Mouse (Mus musculus): Measurements from ENCODE around the gene Banp.

DNA sequence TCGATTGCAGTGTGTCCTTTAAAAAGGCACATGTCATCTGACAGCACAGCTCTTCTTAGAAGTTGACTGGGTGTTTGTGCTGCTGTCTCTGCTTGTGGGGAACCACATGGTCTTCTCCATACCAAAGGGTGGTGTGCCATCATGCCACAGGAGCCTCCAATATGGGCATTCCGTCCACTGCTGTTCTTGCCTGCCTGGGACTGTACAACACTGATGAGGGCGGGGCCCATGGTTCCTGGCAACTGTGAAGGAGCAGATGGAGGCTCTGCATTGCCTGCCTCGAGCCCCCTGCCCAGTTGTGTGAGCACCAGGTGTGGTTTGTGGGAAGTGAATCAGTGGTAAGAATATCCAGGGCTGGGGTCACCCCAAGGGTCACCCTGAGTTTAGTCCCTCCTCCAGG is 73.2 kb downstream of the Banp start:
- TF ChIP-seq NRF1 (IDR thresholded peaks at IDR 0.05; ENCODE audit: insufficient read depth, low read depth, low read length, poor library complexity, severe bottlenecking) (no peak), CTCF (IDR thresholded peaks at IDR 0.05 in 2 of 3, conservative IDR thresholded peaks at IDR 0.05 in 1 of 3; ENCODE audit: control insufficient read depth in 1 of 3, insufficient read depth in 1 of 3, low read depth in 2 of 3, low read length in 3 of 3, poor library complexity in 1 of 3, severe bottlenecking in 1 of 3) (no peak), MAX (IDR thresholded peaks at IDR 0.05; ENCODE audit: low read length) (no peak), MEF2A (IDR thresholded peaks at IDR 0.05; ENCODE audit: extremely low read depth, insufficient replicate concordance, low read depth, low read length, poor library complexity, severe bottlenecking) (no peak), RAD21 (IDR thresholded peaks at IDR 0.05; ENCODE audit: low read depth, low read length) (no peak), KAT2A (conservative IDR thresholded peaks at IDR 0.05; ENCODE audit: low read depth, low read length) (no peak), USF2 (IDR thresholded peaks at IDR 0.05; ENCODE audit: borderline replicate concordance in 1 of 2, insufficient read depth in 1 of 2, low read depth in 1 of 2, low read length in 2 of 2) (no peak), ETS1 (IDR thresholded peaks at IDR 0.05; ENCODE audit: low read depth, low read length) (no peak)
